Mouse (Mus musculus) ES-Bruce4 (cell line): Measurements from ENCODE around the gene Gm38100.

Experiments used
- CTCF ChIP-seq: IDR thresholded peaks from one replicate; pipeline ENCODE4 v1.8.1; 2011; ENCODE audit warnings: low read depth, low read length
- EP300 ChIP-seq: IDR thresholded peaks from 2 replicates; pipeline ENCODE4 v1.6.1; 2011; ENCODE audit warnings: low read depth, low read length; ENCODE audit not compliant: insufficient read depth
- POLR2A ChIP-seq: IDR thresholded peaks from one replicate; pipeline ENCODE4 v1.8.1; 2011; ENCODE audit warnings: low read length; ENCODE audit not compliant: insufficient read depth

DNA sequence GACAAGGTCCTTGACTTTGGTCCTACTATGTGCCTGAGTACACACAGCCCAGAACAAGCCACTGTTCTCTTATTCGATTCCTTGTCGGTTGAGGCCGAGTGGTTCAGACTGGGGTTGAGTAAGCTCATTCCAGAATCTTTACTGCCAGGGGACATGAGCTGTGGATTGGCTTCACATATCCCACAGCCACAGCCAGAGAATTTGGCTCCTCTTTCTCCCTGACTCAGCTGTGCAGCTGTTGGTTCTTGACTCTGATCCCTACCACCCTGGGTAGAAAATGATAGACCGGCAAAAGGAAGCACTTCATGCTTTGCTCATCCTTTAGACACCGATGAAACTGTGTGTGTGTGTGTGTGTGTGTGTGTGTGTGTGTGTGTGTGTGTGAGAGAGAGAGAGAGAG is 11.3 kb downstream of the Gm38100 start:
- TF ChIP-seq CTCF = no peak
- TF ChIP-seq EP300 = no peak
- TF ChIP-seq POLR2A = no peak
